Mouse (Mus musculus): ENCODE results near the gene Tmem50b.

Tmem50b gene

GRCm38 (mm10) chr16:91609501-91610245 lies 12.1 kb upstream of the Tmem50b start:
- peak; percentile 61 for DNase-seq (ENCODE audit: low spot score)

GRCm38 (mm10) chr16:91606958-91607357 lies 9.4 kb upstream of the Tmem50b start:
- no peak for DNase-seq (ENCODE audit: low spot score)

GRCm38 (mm10) chr16:91605156-91605555 lies 7.6 kb upstream of the Tmem50b start:
- no peak for DNase-seq (ENCODE audit: low spot score)

GRCm38 (mm10) chr16:91601693-91602092 lies 4.1 kb upstream of the Tmem50b start:
- DNase-seq (ENCODE audit: low spot score) = no peak

- no peak for DNase-seq (ENCODE audit: low spot score)
These were observed 3.5 kb upstream of the Tmem50b start for GRCm38 (mm10) chr16:91601081-91601480.

- no peak for DNase-seq (ENCODE audit: low spot score)
These were observed 1.6 kb upstream of the Tmem50b start for GRCm38 (mm10) chr16:91599242-91599641.

GRCm38 (mm10) chr16:91596779-91597671 lies 575 bp downstream of the Tmem50b start:
- DNase-seq (ENCODE audit: low spot score) = peak; percentile 67

- no peak for DNase-seq (ENCODE audit: low spot score)
These were observed 1.2 kb downstream of the Tmem50b start for GRCm38 (mm10) chr16:91596397-91596778.

GRCm38 (mm10) chr16:91595076-91595475 lies 2.5 kb downstream of the Tmem50b start:
- DNase-seq (ENCODE audit: low spot score) = no peak

- no peak for DNase-seq (ENCODE audit: low spot score)
These were observed 4.3 kb downstream of the Tmem50b start for GRCm38 (mm10) chr16:91593262-91593661.

- no peak for DNase-seq (ENCODE audit: low spot score)
These were observed 5.4 kb downstream of the Tmem50b start for GRCm38 (mm10) chr16:91592162-91592561.

GRCm38 (mm10) chr16:91588703-91589102 lies 8.9 kb downstream of the Tmem50b start:
- DNase-seq (ENCODE audit: low spot score) = no peak

- DNase-seq (ENCODE audit: low spot score) = no peak
These were observed 9.7 kb downstream of the Tmem50b start for GRCm38 (mm10) chr16:91587730-91588453.

GRCm38 (mm10) chr16:91586244-91586643 lies 11.4 kb downstream of the Tmem50b start:
- DNase-seq (ENCODE audit: low spot score) = no peak

- DNase-seq (ENCODE audit: low spot score) = no peak
These were observed 12.0 kb downstream of the Tmem50b start for GRCm38 (mm10) chr16:91585617-91586016.

- DNase-seq (ENCODE audit: low spot score) = peak; percentile 70
These were observed 15.3 kb downstream of the Tmem50b start for GRCm38 (mm10) chr16:91582307-91582706.

- DNase-seq (ENCODE audit: low spot score) = no peak
These were observed 18.4 kb downstream of the Tmem50b start for GRCm38 (mm10) chr16:91578980-91579720.

- no peak for DNase-seq (ENCODE audit: low spot score)
These were observed 22.4 kb downstream of the Tmem50b start for GRCm38 (mm10) chr16:91575151-91575550.

- no peak for DNase-seq (ENCODE audit: low spot score)
These were observed 26.5 kb downstream of the Tmem50b start for GRCm38 (mm10) chr16:91571105-91571504.

- DNase-seq (ENCODE audit: low spot score) = no peak
These were observed 28.6 kb downstream of the Tmem50b start for GRCm38 (mm10) chr16:91568960-91569359.

- no peak for DNase-seq (ENCODE audit: low spot score)
These were observed 31.6 kb downstream of the Tmem50b start for GRCm38 (mm10) chr16:91566002-91566401.
